8 mouse cellular contexts compared by ENCODE assay signal in genomic region chr4:150655989-150656388, GRCm38 (mm10). TPM values are rescaled to one million over a fixed set of nuclear protein-coding genes. Genes with fewer than 3 reads are reported as not detected.
DNase-seq lines count a peak whose midpoint lies in the region; ATAC-seq and TF ChIP-seq lines count a peak whose summit lies in the region.

No protein-coding gene starts in this region.

- peak overlapping the region; percentile 10 for H3K4me3 ChIP-seq in forebrain, embryonic 10.5 days
- no peak overlapping the region for H3K4me3 ChIP-seq in heart, embryonic 15.5 days
- no peak overlapping the region for H3K4me3 ChIP-seq in liver, embryonic 13.5 days (replicated peaks)
- no peak overlapping the region for H3K4me3 ChIP-seq in stomach, embryonic 14.5 days (ENCODE audit: low read depth, low read length)

- H3K4me2 ChIP-seq in heart, embryonic 15.5 days: peak overlapping the region; percentile 42; the same call in 1 of the 2 replicates
- no peak overlapping the region for H3K4me2 ChIP-seq in liver, embryonic 13.5 days
- no peak overlapping the region for H3K4me2 ChIP-seq in stomach, embryonic 14.5 days (replicated peaks; ENCODE audit: low read depth, low read length)

- peaks cover 51% of the 10 kb centered on the region for H3K27me3 ChIP-seq in forebrain, embryonic 10.5 days (ENCODE audit: poor library complexity, severe bottlenecking)
- peaks cover 40% of the 10 kb centered on the region for H3K27me3 ChIP-seq in heart, embryonic 15.5 days
- peaks cover 33% of the 10 kb centered on the region for H3K27me3 ChIP-seq in liver, embryonic 13.5 days
- 0 out of 2 replicates have a peak, but pooled peaks cover 6% of the 10 kb centered on the region for H3K27me3 ChIP-seq in stomach, embryonic 14.5 days (ENCODE audit: control insufficient read depth, insufficient read depth, low read length)

- 7% methylated on average over 17 of the region's 17 CpGs for WGBS in forebrain, embryonic 10.5 days
- 5% methylated on average over 17 of the region's 17 CpGs for WGBS in heart, embryonic 15.5 days
- 3% methylated on average over 17 of the region's 17 CpGs for WGBS in liver, embryonic 13.5 days (ENCODE audit: insufficient replicate concordance)
- 5% methylated on average over 17 of the region's 17 CpGs for WGBS in stomach, embryonic 14.5 days

- peaks cover 42% of the 10 kb centered on the region for H3K4me1 ChIP-seq in forebrain, embryonic 10.5 days
- H3K4me1 ChIP-seq in heart, embryonic 15.5 days (replicated peaks): peaks cover 9% of the 10 kb centered on the region
- H3K4me1 ChIP-seq in liver, embryonic 13.5 days (replicated peaks): peaks cover 22% of the 10 kb centered on the region
- peaks cover 2% of the 10 kb centered on the region; the same call in 1 of the 2 replicates for H3K4me1 ChIP-seq in stomach, embryonic 14.5 days (ENCODE audit: control insufficient read depth, insufficient read depth, low read length)

- peak; percentile 99 for TF ChIP-seq CTCF in brain, embryonic 14.5 days (IDR thresholded peaks at IDR 0.05; ENCODE audit: borderline replicate concordance, extremely low read depth, insufficient read depth, insufficient read length)

- H3K9me3 ChIP-seq in forebrain, embryonic 10.5 days: peaks cover 6% of the 10 kb centered on the region
- H3K9me3 ChIP-seq in heart, embryonic 15.5 days (replicated peaks): no peaks in the 10 kb centered on the region
- no peaks in the 10 kb centered on the region for H3K9me3 ChIP-seq in liver, embryonic 13.5 days (replicated peaks)
- H3K9me3 ChIP-seq in stomach, embryonic 14.5 days (ENCODE audit: control insufficient read depth, low read depth, low read length): no peaks in the 10 kb centered on the region; the same call in 1 of the 2 replicates

- no peak for TF ChIP-seq POLR2A in brain, embryonic 14.5 days (IDR thresholded peaks at IDR 0.05; ENCODE audit: borderline replicate concordance, extremely low read depth, insufficient read depth, insufficient read length, poor library complexity, severe bottlenecking)

- no peaks in the 10 kb centered on the region for H3K36me3 ChIP-seq in forebrain, embryonic 10.5 days (replicated peaks)
- H3K36me3 ChIP-seq in heart, embryonic 15.5 days: no peaks in the 10 kb centered on the region
- no peaks in the 10 kb centered on the region for H3K36me3 ChIP-seq in liver, embryonic 13.5 days
- H3K36me3 ChIP-seq in stomach, embryonic 14.5 days (ENCODE audit: control insufficient read depth, insufficient read depth, low read length): no peaks in the 10 kb centered on the region

- ATAC-seq in heart, embryonic 15.5 days (replicated peaks; ENCODE audit: insufficient number of reproducible peaks, insufficient read depth, low FRiP score, low read depth): no peak; the same call in 1 of the 2 replicates
- ATAC-seq in liver, embryonic 13.5 days (ENCODE audit: low read depth): peak; percentile 41
- peak; percentile 61; the same call in 1 of the 2 replicates for ATAC-seq in stomach, embryonic 14.5 days (ENCODE audit: insufficient number of reproducible peaks, insufficient read depth, low FRiP score, low read depth)

- peak; percentile 81 for DNase-seq in CD4-positive helper T cell, adult 2 months (ENCODE audit: low read depth, low spot score)
- DNase-seq in brain, embryonic 14.5 days (ENCODE audit: low read depth): peak; percentile 91
- DNase-seq in forebrain, embryonic 10.5 days (ENCODE audit: extremely low spot score, low spot score): peak; percentile 90
- DNase-seq in kidney, postnatal 14 days: peak; percentile 89
- DNase-seq in liver, embryonic 13.5 days: peak; percentile 66
- peak; percentile 69 to 81 for DNase-seq in natural killer cell, adult 2 months (ENCODE audit: low spot score in 2 of 2)

- H3K9ac ChIP-seq in heart, embryonic 15.5 days: no peak overlapping the region
- no peak overlapping the region for H3K9ac ChIP-seq in liver, embryonic 13.5 days
- 0 out of 2 replicates have a peak overlapping the region, but pooled peaks have one; percentile 11 for H3K9ac ChIP-seq in stomach, embryonic 14.5 days (replicated peaks; ENCODE audit: low read depth, low read length)

- no peak overlapping the region for H3K27ac ChIP-seq in forebrain, embryonic 10.5 days
- H3K27ac ChIP-seq in heart, embryonic 15.5 days: no peak overlapping the region
- H3K27ac ChIP-seq in liver, embryonic 13.5 days: no peak overlapping the region
- no peak overlapping the region for H3K27ac ChIP-seq in stomach, embryonic 14.5 days (ENCODE audit: low read length)

RNA-seq across cellular contexts. Expression of gene Slc45a1, which starts 4.0 kb away (rescaled TPM):
- 23.0 and 27.7 TPM in 2 replicates for polyA plus RNA-seq in brain, embryonic 14.5 days (2012; rRNA removed)
- 1.1 and 1.6 TPM in 2 replicates for polyA plus RNA-seq in forebrain, embryonic 10.5 days (2016; fragmentation: Nextera tagmentation; extraction: Ambion mirVana)
- 0.32 TPM in 1 of 2 replicates, not detected in the other for polyA plus RNA-seq in heart, embryonic 15.5 days (2015; fragmentation: Nextera tagmentation; extraction: Ambion mirVana)
- not detected in 2 replicates for polyA plus RNA-seq in liver, embryonic 13.5 days (2015; fragmentation: Nextera tagmentation; extraction: Ambion mirVana)
- 0.71 and 1.6 TPM in 2 replicates for polyA plus RNA-seq in stomach, embryonic 14.5 days (2014; fragmentation: Nextera tagmentation; extraction: Ambion mirVana)
